Mouse (Mus musculus) forebrain, embryonic 14.5 days (tissue): ENCODE data around the gene Gpr157. TPM values are rescaled to one million over a fixed set of nuclear protein-coding genes. Genes with fewer than 3 reads are reported as not detected.
A peak's percentile ranks its signal among the peaks of the same experiment; 100 is the strongest.

Source experiments
- ATAC-seq: fragments of 200-750 bp; cut with Nextera tagmentation; 2 replicates; pipeline ENCODE4 v1.8.0; 2017; ENCODE audit warnings: mild to moderate bottlenecking, moderate library complexity
- DNase-seq: peaks from one replicate; pipeline ENCODE4 v3.0.0-alpha.2; 2015; ENCODE audit warnings: low spot score
- H3K27ac ChIP-seq: fragments of 300-500 bp; sonication (generic); 2 replicates; pipeline ENCODE4 v1.5.1; 2014; ENCODE audit warnings: low read depth, mild to moderate bottlenecking, control low read depth, low read length, moderate library complexity
- H3K27me3 ChIP-seq: fragments of 300-500 bp; sonication (generic); replicated peaks from 2 replicates; pipeline ENCODE4 v1.6.1; 2014; ENCODE audit warnings: low read length, control low read depth, mixed read lengths; ENCODE audit not compliant: control insufficient read depth, insufficient read depth
- H3K36me3 ChIP-seq: fragments of 300-500 bp; sonication (generic); 2 replicates; pipeline ENCODE4 v1.6.1; 2014; ENCODE audit warnings: low read length, control low read depth; ENCODE audit not compliant: control insufficient read depth, insufficient read depth
- H3K4me1 ChIP-seq: fragments of 300-500 bp; sonication (generic); 2 replicates; pipeline ENCODE4 v1.6.1; 2014; ENCODE audit warnings: antibody characterized with exemption, low read length, control low read depth; ENCODE audit not compliant: control insufficient read depth, insufficient read depth
- H3K4me2 ChIP-seq: fragments of 300-500 bp; sonication (generic); 2 replicates; pipeline ENCODE4 v1.6.1; 2014; ENCODE audit warnings: mild to moderate bottlenecking, control low read depth, low read length
- H3K4me3 ChIP-seq: fragments of 300-500 bp; sonication (generic); 2 replicates; pipeline ENCODE4 v1.5.1; 2014; ENCODE audit warnings: low read depth, low read length, control low read depth
- H3K9ac ChIP-seq: fragments of 300-500 bp; sonication (generic); 2 replicates; pipeline ENCODE4 v1.6.1; 2014; ENCODE audit warnings: mild to moderate bottlenecking, low read length, control low read depth, moderate library complexity
- H3K9me3 ChIP-seq: fragments of 300-500 bp; sonication (generic); replicated peaks from 2 replicates; pipeline ENCODE4 v1.6.1; 2016; ENCODE audit warnings: low read length, control low read depth, mixed read lengths; ENCODE audit not compliant: control insufficient read depth
- WGBS: fragments of 180-500 bp; shearing (Covaris S2); extraction: QIAGEN DNeasy Blood & Tissue Kit; methylation state at CpG from one replicate; pipeline ENCODE4 v1.1.7; 2014; 5-methylcytosine and 5-hydroxymethylcytosine counted together
- polyA plus RNA-seq: library from polyadenylated mRNA; unstranded; fragments of >200 nt; fragmentation: Nextera tagmentation; extraction: Ambion mirVana; gene quantifications from 2 replicates; pipeline ENCODE4 v1.2.1, GENCODE M21; 2014

Gpr157 gene
- polyA plus RNA-seq, 1 experiment from 2014 or later = 0.06 TPM

DNA sequence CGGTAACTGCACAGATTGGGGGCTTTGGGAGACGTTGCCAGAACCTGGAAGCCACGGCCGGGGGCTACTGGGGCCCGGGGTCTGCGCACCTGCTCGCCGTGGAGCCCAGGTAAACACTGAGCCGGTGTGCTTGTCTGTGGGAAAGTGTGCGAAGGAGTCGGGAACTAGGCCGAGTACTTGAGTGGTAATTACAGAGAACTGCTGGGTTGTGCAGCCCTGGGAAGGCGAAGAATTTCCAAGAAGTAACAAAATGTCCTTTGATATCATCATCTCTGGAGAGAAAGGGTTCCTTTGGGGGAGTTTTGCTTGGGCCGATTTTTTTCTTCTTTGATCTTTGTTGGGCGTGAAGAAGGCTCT lies 38.0 kb upstream of the Gpr157 start:
- ATAC-seq = no peak
- H3K27me3 ChIP-seq = peaks cover 34% of the 10 kb centered on the region
- no peaks in the 10 kb centered on the region for H3K36me3 ChIP-seq
- DNase-seq = no peak
- H3K4me3 ChIP-seq = peak overlapping the region; percentile 39
- H3K4me1 ChIP-seq = peaks cover 14% of the 10 kb centered on the region
- H3K9ac ChIP-seq = peak overlapping the region; percentile 50
- H3K4me2 ChIP-seq = peak overlapping the region; percentile 59
- H3K27ac ChIP-seq = no peak overlapping the region
- WGBS = 22% methylated on average over 15 of the region's 15 CpGs
- H3K9me3 ChIP-seq = no peaks in the 10 kb centered on the region

DNA sequence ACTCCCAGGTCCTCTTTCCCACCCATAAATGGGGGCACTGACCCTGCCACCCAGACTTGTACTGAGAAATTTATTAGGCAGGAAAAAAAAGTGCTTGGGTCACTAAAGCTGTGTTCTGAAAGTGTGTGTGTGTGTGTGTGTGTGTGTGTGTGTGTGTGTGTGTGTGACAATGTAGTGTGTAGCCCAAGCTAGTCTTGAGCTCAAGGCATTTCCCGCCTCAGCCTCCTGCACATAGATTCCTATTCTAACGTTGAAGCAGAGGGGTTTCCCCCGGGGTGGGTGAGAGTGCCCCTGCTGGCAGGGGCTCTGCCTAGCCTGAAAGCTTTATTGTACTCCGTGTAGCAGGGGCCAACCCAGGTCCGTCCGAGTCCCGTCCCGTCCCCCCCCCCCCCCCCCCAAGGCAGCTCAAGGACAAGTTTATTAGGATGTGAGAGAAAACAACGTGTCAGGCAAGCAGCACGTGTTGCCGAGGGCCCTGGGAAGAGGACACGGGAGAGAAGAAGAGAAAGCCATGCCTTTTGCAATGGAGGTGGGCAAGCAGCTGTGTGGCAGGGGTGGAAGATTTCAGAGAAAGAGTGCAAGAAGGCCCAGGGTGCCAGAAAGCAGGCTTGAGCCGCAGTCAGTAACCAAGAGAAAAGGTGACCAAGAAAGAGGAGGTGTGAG lies 37.5 kb upstream of the Gpr157 start:
- Histone ChIP-seq H3K27me3 (peaks cover 34% of the 10 kb centered on the region), H3K4me3 (no peak overlapping the region), H3K4me2 (no peak overlapping the region), H3K27ac (no peak overlapping the region), H3K9ac (no peak overlapping the region), H3K9me3 (no peaks in the 10 kb centered on the region), H3K4me1 (peaks cover 14% of the 10 kb centered on the region), H3K36me3 (no peaks in the 10 kb centered on the region)
- ATAC-seq = no peak
- DNase-seq = no peak
- WGBS = 22% methylated on average over 13 of the region's 13 CpGs

DNA sequence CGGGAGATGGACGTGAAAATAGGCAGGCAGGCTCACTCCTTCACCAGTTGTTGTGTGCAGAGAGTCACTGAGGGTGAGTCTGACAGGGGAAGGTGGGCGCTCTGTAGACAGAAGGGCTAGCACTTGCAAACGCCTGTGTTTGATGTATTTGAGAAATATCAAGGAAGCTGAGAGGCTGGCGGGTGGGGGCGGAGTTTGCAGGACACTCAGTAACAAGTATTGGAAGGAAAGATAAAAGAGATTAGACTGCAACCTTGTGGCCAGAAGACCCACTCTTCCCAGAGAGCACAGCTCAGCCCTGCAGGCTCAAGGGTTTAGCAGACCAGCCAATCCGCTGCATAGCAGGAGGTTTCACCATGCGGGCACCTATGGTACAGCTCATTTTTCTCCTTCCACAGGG lies 35.7 kb upstream of the Gpr157 start:
- Histone ChIP-seq H3K4me2 (no peak overlapping the region), H3K4me3 (no peak overlapping the region), H3K9me3 (no peaks in the 10 kb centered on the region), H3K36me3 (no peaks in the 10 kb centered on the region), H3K9ac (no peak overlapping the region), H3K27ac (no peak overlapping the region), H3K4me1 (peaks cover 14% of the 10 kb centered on the region), H3K27me3 (peaks cover 34% of the 10 kb centered on the region)
- ATAC-seq (no peak), DNase-seq (no peak)
- WGBS = 79% methylated on average over 8 of the region's 8 CpGs

DNA sequence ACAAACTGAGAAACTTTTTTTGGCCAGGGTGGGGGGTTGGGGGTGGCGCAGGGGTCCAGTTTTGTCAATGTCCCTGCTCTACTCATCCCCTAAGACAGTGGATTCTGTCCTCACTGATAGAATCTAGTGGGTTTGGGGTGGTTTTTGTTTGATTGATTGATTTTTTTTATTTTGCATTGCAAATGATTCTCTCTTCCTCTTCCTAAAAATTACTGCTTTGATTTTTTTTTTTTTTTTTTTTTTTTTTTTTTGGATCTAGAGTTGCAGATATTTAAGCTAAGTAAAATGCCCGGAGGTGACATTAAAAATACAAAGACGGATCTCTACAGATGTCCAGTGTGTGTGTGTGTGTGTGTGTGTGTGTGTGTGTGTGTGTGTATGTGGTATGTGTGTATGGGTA lies 34.8 kb upstream of the Gpr157 start:
- ATAC-seq = no peak
- no peak for DNase-seq
- H3K4me3 ChIP-seq = no peak overlapping the region
- H3K27ac ChIP-seq = no peak overlapping the region
- no peaks in the 10 kb centered on the region for H3K36me3 ChIP-seq
- peaks cover 14% of the 10 kb centered on the region for H3K4me1 ChIP-seq
- WGBS = 95% methylated on average over 3 of the region's 3 CpGs
- no peaks in the 10 kb centered on the region for H3K9me3 ChIP-seq
- H3K4me2 ChIP-seq = no peak overlapping the region
- peaks cover 33% of the 10 kb centered on the region for H3K27me3 ChIP-seq
- H3K9ac ChIP-seq = no peak overlapping the region

DNA sequence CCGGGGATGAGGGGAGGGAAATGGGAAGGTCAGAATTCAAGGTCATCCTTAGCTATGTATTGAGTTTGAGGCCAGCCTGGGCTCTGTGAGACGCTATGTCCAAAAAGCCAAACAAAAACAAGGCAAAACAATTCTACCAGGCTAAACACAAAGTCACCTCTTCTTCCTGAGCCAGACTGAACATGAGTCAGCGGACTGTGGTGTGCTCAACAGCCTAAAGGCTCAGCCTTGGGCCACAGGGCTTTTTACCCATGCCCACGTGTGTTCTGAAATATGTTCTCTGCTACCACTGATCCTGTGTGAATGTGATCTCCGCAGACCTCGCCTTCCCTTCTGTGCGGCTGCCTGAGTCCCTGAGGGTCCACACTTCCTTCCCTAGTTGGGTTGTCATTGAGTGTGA lies 31.0 kb upstream of the Gpr157 start:
- Histone ChIP-seq H3K27ac (no peak overlapping the region), H3K9ac (no peak overlapping the region), H3K4me1 (no peaks in the 10 kb centered on the region), H3K9me3 (no peaks in the 10 kb centered on the region), H3K4me3 (no peak overlapping the region), H3K36me3 (no peaks in the 10 kb centered on the region), H3K27me3 (no peaks in the 10 kb centered on the region), H3K4me2 (no peak overlapping the region)
- DNase-seq (no peak), ATAC-seq (no peak)
- whole genome bisulfite sequencing = 87% methylated on average over 7 of the region's 7 CpGs

DNA sequence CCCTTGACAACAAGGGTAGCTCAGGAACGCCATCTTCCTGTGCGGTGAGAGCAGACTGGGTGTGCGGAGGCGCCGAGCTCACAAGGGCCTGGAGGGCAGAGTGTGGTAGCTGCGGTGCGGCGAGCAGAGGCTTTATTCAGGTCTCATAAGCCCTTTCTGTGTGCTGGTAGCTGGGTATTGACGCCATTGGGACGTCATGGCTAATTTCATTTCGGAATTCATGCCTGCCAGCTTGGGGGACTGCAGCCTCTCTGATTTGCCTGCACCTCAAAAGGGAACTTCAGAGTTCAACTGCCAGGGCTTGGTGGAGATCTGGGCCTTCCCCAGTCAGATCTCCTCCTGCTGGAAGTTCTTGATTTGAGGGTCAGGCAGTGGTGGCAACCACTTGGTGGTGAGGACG lies 29.4 kb upstream of the Gpr157 start:
- no peaks in the 10 kb centered on the region for H3K4me1 ChIP-seq

DNA sequence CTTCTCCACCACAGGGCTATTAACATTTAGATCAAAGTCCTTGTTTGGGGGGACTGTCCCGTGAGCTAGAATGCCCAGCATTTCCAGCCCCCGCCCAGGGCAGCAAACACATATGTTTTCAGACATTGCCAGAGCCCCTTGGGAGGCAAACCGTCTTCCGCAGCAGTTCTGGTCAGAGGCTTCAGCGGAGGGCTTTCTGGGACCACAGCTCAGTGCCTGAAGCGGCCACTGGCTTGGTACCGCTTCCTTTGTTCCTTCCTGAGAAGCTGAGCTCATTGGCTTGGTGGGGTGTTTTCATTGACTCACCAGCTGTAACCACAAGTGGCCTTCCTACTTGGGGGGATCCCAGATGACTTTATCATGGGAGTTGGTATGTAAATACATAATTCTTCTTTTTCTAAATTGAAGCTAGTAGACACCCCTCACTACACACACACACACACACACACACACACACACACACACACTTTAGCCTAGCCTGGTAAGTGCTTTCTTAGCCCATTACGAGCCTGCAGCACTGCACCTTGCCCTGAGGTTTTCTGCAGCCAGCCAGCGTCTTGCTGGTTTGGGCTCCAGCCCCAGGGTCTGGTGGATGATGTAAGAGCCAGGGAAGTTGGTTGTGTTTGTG lies 27.2 kb upstream of the Gpr157 start:
- H3K36me3 ChIP-seq = no peaks in the 10 kb centered on the region
- no peak overlapping the region for H3K4me3 ChIP-seq
- no peak overlapping the region for H3K9ac ChIP-seq
- no peaks in the 10 kb centered on the region for H3K9me3 ChIP-seq
- no peaks in the 10 kb centered on the region for H3K27me3 ChIP-seq
- no peak overlapping the region for H3K4me2 ChIP-seq
- ATAC-seq (no peak), DNase-seq (no peak)
- H3K27ac ChIP-seq = no peak overlapping the region
- no peaks in the 10 kb centered on the region for H3K4me1 ChIP-seq
- WGBS = 55% methylated on average over 9 of the region's 9 CpGs

More for the DNA sequence above, 29.4 kb upstream of the Gpr157 start:
- H3K27ac ChIP-seq = no peak overlapping the region
- no peak overlapping the region for H3K4me2 ChIP-seq
- H3K4me3 ChIP-seq = no peak overlapping the region
- ATAC-seq (no peak), DNase-seq (no peak)
- H3K9me3 ChIP-seq = no peaks in the 10 kb centered on the region
- WGBS = 90% methylated on average over 12 of the region's 12 CpGs
- H3K36me3 ChIP-seq = no peaks in the 10 kb centered on the region
- H3K27me3 ChIP-seq = no peaks in the 10 kb centered on the region
- H3K9ac ChIP-seq = no peak overlapping the region

DNA sequence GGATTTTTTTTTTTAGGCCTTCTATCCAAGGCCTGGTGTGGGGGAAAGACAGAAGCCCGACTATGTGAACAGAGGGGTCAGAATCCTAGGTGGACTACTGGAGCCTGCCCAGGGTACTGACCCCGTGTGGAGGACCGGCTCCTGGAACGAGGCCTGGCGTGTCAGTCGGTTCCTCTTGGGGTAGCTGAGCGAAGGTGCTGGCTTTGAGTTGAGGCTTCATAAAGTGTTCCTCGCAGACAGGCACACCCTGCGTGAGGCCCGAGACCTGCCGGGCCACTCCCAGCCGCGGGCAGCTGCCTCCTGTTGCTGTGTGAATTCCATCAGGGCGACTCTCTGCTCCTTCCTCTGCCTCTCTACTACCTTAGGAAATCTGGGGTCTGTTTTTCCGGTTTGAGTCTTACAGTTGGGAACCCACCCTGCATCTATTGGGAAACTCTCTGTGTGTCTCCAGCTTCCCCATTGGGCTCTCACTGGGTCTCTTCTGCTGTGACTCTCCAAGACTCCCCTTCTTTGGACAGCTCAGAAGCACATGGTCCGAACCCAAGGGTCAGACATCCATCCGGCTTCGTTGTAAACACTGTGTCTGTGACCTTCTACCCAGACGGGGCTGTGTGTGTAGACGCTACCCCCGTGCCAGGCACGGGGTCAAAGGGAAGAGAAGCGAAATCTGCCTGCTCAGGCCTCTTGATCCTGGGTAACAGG lies 26.5 kb upstream of the Gpr157 start:
- no peak for ATAC-seq
- Histone ChIP-seq H3K9ac (no peak overlapping the region), H3K4me2 (no peak overlapping the region), H3K4me1 (no peaks in the 10 kb centered on the region), H3K27me3 (no peaks in the 10 kb centered on the region), H3K36me3 (no peaks in the 10 kb centered on the region), H3K4me3 (no peak overlapping the region), H3K27ac (no peak overlapping the region), H3K9me3 (no peaks in the 10 kb centered on the region)
- whole genome bisulfite sequencing = 81% methylated on average over 23 of the region's 23 CpGs
- no peak for DNase-seq
